Mouse (Mus musculus): ENCODE results near the gene Cherp.
A peak's percentile ranks its signal among the peaks of the same experiment; 100 is the strongest.

The Cherp gene

GRCm38 (mm10) chr8:72470684-72471083 lies 4.3 kb downstream of the Cherp start:
- DNase-seq (ENCODE audit: low read depth): no peak

DNA sequence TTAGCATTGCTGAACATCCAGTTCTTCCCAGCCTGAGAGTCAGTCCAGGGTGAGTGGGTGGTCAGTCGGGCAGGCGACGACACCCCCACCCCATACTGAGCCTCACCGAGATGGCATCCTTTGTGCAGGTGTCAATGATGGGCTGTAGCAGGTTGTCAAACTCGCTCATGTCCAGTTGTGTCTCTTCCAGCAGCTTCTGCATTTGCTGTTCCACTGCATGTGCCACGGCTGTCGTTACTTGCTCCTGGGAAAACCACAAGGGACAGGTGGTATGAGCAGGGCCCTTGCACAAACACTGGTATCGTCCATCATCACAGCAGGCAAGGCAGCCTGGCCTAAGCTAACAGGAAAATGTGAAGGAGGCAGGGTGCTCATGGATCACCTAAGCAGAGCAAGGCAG lies 5.0 kb downstream of the Cherp start:
- no peak for DNase-seq (ENCODE audit: low read depth)

- no peak for DNase-seq (ENCODE audit: low read depth)
Measured at GRCm38 (mm10) chr8:72469243-72469642, 5.8 kb downstream of the Cherp start.

DNA sequence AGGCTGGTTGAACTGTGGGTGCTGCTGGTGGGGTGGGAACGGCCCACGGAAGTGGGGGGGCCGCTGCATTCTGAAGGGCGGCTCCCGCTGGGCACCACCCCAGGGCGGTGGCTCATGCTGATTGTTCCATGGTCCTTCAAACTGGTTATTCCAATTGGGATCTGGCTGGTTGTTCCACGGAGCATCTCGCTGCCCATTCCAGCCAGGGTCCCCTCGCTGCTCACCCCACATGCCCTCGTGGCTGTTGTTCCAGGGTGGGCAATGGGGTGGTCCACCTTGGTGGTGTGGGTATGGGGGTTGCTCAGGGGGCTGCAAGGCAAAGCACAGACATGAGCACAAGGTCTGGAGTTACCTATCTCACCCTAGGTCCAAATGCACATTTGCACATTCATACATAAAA lies 10.8 kb downstream of the Cherp start:
- DNase-seq (ENCODE audit: low read depth): no peak

- DNase-seq (ENCODE audit: low read depth): no peak
Measured at GRCm38 (mm10) chr8:72459881-72460533, 15.0 kb downstream of the Cherp start.

GRCm38 (mm10) chr8:72458457-72458856 lies 16.6 kb downstream of the Cherp start:
- DNase-seq (ENCODE audit: low read depth): no peak

GRCm38 (mm10) chr8:72457806-72458205 lies 17.2 kb downstream of the Cherp start:
- no peak for DNase-seq (ENCODE audit: low read depth)

- no peak for DNase-seq (ENCODE audit: low read depth)
Measured at GRCm38 (mm10) chr8:72455317-72455716, 19.7 kb downstream of the Cherp start.

DNA sequence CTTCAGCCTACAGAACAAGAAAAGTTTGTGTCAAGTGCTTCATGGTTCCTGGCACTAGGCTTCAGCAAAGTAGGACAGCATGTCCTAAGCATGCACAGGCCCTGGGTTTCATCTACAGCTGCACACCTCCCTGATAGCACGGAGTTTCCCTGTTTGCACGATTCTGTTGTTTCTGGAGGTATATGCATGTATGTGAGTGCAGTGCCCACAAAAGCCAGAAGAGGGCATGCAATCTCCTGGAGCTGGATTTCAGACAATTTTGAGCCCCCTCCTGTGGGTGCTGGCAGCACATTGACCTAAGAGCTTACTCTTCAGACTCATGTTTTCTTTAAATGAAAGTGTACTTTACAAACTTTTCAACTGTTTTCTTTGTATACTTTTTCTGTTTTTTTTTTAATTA lies 21.1 kb downstream of the Cherp start:
- no peak for DNase-seq (ENCODE audit: low read depth)

DNA sequence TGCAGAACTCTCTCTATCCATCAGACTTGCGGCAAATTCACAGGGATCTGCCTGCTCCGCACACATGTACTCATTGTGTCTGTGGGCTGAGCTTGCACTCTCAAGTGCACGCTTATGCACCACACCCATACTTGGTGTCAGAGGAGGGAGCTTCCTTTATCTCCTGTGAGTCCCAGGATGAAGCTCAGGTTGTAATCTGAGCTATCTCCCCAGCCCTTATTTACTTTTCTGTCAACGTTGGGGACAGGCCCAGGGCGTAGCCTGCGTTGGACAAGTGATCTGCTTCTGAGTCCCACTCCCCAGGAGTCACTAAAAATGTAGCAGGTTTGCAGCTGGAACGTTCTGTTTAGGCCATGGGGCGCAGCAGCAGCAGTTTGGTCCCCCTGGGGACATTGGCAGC lies 23.5 kb downstream of the Cherp start:
- DNase-seq (ENCODE audit: low read depth): no peak

- no peak for DNase-seq (ENCODE audit: low read depth)
Measured at GRCm38 (mm10) chr8:72445071-72445470, 30.0 kb downstream of the Cherp start.

GRCm38 (mm10) chr8:72443994-72444350 lies 31.1 kb downstream of the Cherp start:
- DNase-seq (ENCODE audit: low read depth): no peak

DNA sequence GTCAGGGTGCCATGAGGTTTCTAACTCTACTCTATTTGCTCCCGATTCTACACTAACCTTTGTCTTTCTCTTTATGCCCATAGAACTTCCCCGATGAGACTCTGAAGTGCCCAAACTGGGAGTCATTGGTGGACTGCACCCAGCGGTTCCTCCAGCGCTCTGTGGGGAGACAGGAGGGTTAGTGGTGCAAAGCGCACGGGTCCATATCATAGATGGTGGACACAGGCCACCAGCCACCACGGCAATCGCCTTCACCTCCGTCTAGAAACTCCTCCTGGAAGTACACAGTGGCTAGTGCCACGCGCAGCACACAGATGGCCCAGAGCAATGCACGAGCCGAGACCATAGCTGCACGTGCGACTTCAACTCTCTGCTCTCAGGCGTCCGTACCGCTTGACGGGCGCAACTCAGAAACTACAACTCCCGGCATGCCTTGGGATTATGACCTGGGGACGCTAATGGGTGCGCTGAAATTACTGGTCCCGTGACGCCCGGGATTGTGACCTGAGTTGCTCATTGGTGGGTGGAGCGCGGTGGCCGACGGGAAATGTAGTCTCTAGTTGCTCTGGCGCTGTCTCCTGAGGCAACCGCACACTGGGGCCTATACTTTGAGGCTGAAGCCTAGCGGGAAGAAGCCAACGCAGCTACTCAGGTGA lies 31.6 kb downstream of the Cherp start, which contains the start of the genes Calr3 and 1700030K09Rik:
Calr3 (minus strand) TSS at position 533 of the 656 bp plus-strand sequence.
1700030K09Rik (plus strand) TSS at position 543 of the 656 bp plus-strand sequence.
- DNase-seq (ENCODE audit: low read depth): peak; percentile 98

- no peak for DNase-seq (ENCODE audit: low read depth)
Measured at GRCm38 (mm10) chr8:72438248-72439015, 36.6 kb downstream of the Cherp start.

DNA sequence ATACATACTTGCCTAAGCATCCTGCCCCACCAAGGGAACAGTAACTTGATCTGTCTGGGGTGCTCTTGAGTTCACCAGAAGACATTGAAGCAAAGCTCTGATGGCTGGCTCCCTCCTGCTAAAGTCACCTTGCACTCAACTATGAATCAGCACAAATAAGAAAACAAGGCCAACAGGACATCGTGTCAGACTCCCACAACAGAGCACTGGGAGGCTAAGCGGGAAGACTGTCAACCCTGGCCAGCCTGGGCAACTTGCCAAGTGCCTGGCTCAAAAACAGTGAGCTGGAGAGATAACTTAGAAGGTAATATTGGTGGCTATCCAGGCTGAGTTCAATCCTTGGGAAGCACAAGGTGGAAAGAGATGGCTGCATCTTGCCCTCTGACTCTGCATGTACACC lies 40.1 kb downstream of the Cherp start:
- peak; percentile 77 for DNase-seq (ENCODE audit: low read depth)

GRCm38 (mm10) chr8:72429676-72430075 lies 45.4 kb downstream of the Cherp start:
- DNase-seq (ENCODE audit: low read depth): no peak

DNA sequence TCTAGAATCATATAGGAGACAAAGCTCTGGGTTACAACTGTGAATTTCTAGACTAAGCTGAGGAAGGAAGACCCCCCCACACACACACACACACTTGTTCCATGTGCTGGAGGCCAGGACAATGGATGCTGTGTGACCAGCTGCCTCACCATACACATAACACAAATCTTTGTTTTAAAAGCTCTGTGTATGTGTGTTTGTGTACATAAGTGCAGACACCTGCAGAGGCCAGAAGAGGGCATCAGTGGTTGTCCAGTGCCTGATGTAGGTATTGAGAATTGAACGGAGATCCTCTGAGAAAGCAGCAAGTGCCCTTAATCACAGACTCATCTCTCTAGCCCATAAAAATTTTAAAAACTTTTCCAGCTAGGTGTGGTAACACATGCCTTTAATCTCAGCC lies 52.1 kb downstream of the Cherp start:
- DNase-seq (ENCODE audit: low read depth): peak; percentile 49

GRCm38 (mm10) chr8:72421362-72422335 lies 53.4 kb downstream of the Cherp start, which contains the start of gene Eps15l1:
Eps15l1 (minus strand) TSS chr8:72421460.
- DNase-seq (ENCODE audit: low read depth): peak; percentile 100

DNA sequence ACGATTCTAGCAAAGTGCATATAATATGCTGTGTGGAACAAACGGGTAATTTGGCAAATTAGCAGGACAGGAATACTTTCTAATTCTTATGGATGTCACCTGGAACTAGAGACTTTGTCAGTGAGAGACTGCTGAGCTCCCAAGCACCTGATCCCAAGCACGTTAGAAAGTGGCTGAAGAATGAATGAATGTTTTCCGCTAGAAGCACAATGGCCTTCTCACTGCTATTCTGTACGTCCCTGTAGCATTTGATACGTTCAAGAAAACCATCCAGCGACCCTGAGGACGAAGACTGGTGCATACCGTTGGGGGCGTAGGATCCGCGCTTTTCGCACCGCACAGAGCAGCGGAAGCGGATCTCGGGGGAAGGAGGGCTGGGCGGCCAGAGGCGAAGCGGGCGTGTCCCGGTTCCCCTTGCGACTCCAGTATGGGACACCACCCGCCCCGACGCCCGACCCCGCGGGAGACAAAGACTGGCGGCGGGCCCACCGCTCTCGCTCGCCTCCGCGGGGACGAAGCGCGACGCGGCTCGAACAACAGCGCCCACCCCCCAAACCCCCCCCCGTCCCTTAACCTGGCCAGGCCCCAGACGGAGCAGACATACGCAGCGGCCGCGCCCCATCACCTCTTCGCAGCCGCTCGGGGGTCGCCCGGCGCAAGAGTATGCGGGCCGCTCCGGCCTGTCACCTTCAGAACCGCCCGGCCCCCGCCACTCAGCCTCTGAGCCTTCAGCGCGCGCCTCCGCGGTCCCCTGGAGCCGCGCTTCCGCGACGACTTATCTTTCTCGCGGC lies 54.3 kb downstream of the Cherp start:
- peak; percentile 36 for DNase-seq (ENCODE audit: low read depth)

DNA sequence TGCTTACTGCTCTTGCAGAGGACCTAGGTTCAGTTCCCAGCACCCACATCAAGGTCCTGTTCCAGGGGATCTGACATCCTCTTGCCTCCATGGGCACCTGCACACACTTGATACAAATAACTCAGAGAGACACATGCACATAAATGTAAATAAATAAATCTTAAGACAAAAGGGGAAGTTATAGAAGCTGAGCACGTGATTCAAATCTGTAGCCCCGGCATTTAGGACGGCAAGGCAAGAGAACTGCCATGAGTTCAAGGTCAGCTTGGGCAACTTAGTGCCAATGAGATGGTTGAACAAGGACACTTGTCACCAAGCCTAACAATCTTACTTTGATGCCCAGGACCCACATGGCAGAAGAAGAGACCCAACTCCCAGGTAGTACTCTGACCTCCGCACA lies 57.0 kb downstream of the Cherp start:
- DNase-seq (ENCODE audit: low read depth): no peak

GRCm38 (mm10) chr8:72415252-72415651 lies 59.8 kb downstream of the Cherp start:
- no peak for DNase-seq (ENCODE audit: low read depth)

All from NIH3T3 (cell line).